Mouse (Mus musculus) ES-E14 (cell line): ENCODE data around the gene Acadvl. TPM values are rescaled to one million over a fixed set of nuclear protein-coding genes. Genes with fewer than 3 reads are reported as not detected.

Experiments used
- DNase-seq: peaks from one replicate; pipeline ENCODE4 v3.0.0-alpha.2; 2013; ENCODE audit warnings: low read depth, low spot score
- H3K27ac ChIP-seq: 2 replicates; pipeline ENCODE4 v1.5.1; 2012; ENCODE audit warnings: low read depth, mild to moderate bottlenecking, low read length, moderate library complexity, mixed read lengths; ENCODE audit not compliant: poor library complexity, insufficient read depth, severe bottlenecking
- H3K36me3 ChIP-seq: 2 replicates; pipeline ENCODE4 v1.6.1; 2012; ENCODE audit warnings: mild to moderate bottlenecking, low read length, moderate library complexity, mixed read lengths; ENCODE audit not compliant: control insufficient read depth, poor library complexity, insufficient read depth, severe bottlenecking
- H3K4me1 ChIP-seq, 2 experiments: fragments of 150-350 bp in 1 of 2; sonication (generic) in 1 of 2; 2 replicates each; pipeline ENCODE4 v1.6.1; 2012; ENCODE audit warnings: low read length in 2 of 2, mild to moderate bottlenecking in 1 of 2, mixed read lengths in 1 of 2; ENCODE audit not compliant: control insufficient read depth in 2 of 2, insufficient read depth in 2 of 2, poor library complexity in 1 of 2
- H3K4me3 ChIP-seq, 2 experiments: fragments of 150-350 bp in 1 of 2; sonication (generic) in 1 of 2; 2 replicates each; pipeline ENCODE4 v1.5.1; 2012; ENCODE audit warnings: low read length in 2 of 2, low read depth in 1 of 2, mild to moderate bottlenecking in 1 of 2, mixed read lengths in 1 of 2; ENCODE audit not compliant: insufficient read depth in 1 of 2, poor library complexity in 1 of 2, severe bottlenecking in 1 of 2
- H3K9ac ChIP-seq: 2 replicates; pipeline ENCODE4 v1.6.1; 2012; ENCODE audit warnings: low read depth, mild to moderate bottlenecking, low read length, mixed read lengths; ENCODE audit not compliant: poor library complexity, insufficient read depth, severe bottlenecking
- H3K9me3 ChIP-seq: fragments of 150-350 bp; sonication (generic); 2 replicates; pipeline ENCODE4 v1.6.1; 2012; ENCODE audit warnings: low read depth, mild to moderate bottlenecking, low read length; ENCODE audit not compliant: control insufficient read depth, insufficient read depth
- CHD2 ChIP-seq: IDR thresholded peaks from 2 replicates; pipeline ENCODE4 v1.6.1; 2014; ENCODE audit warnings: mild to moderate bottlenecking, low read depth, low read length, inconsistent platforms
- HCFC1 ChIP-seq: IDR thresholded peaks from 2 replicates; pipeline ENCODE4 v1.6.1; 2012; ENCODE audit warnings: low read length, inconsistent platforms, borderline replicate concordance; ENCODE audit not compliant: insufficient read depth
- MAFK ChIP-seq: IDR thresholded peaks from 2 replicates; pipeline ENCODE4 v1.6.1; 2014; ENCODE audit warnings: mild to moderate bottlenecking, low read depth, low read length, inconsistent platforms; ENCODE audit not compliant: insufficient read depth
- ZC3H11A ChIP-seq: IDR thresholded peaks from 2 replicates; pipeline ENCODE4 v1.6.1; 2012; ENCODE audit warnings: low read depth, mild to moderate bottlenecking, inconsistent platforms, low read length, borderline replicate concordance
- ZNF384 ChIP-seq: IDR thresholded peaks from 2 replicates; pipeline ENCODE4 v1.6.1; 2012; ENCODE audit warnings: low read depth, low read length, inconsistent platforms
- in situ Hi-C, 2 experiments: fragments of 600-800 bp; cut with MboI; formaldehyde crosslinking; loops; one replicate each; pipeline ENCODE4 v1.15.1; 2025; ENCODE audit warnings: low sequenced_read_pairs in 2 of 2, inconsistent platforms in 1 of 2; ENCODE audit not compliant: unreplicated experiment in 2 of 2
- total RNA-seq: library from RNA; depleted of rRNA; stranded (reverse); fragments of 300-350 nt; gene quantifications from 2 replicates; pipeline ENCODE4 v1.2.3, GENCODE M21; 2012

Gene Acadvl
- total RNA-seq, 1 experiment, result 48.7 TPM

GRCm38 (mm10) chr11:70040184-70040583 is 25.0 kb upstream of the Acadvl start:
- no peak overlapping the region for H3K27ac ChIP-seq
- TF ChIP-seq HCFC1 (no peak), ZC3H11A (no peak), ZNF384 (no peak), CHD2 (no peak), MAFK (no peak)
- no peak overlapping the region for H3K4me3 ChIP-seq
- 0 out of 2 replicates have a peak, but pooled peaks cover 3% of the 10 kb centered on the region for H3K36me3 ChIP-seq
- no peak for DNase-seq
- no peaks in the 10 kb centered on the region for H3K9me3 ChIP-seq
- in situ Hi-C loops, result no loop called here
- no peak overlapping the region for H3K9ac ChIP-seq
- peaks cover 0 to 9% of the 10 kb centered on the region in 2 experiments; a peak in 1 of 4 replicates for H3K4me1 ChIP-seq

GRCm38 (mm10) chr11:70039631-70040030 is 24.4 kb upstream of the Acadvl start:
- 0 out of 2 replicates have a peak, but pooled peaks cover 3% of the 10 kb centered on the region for H3K36me3 ChIP-seq

GRCm38 (mm10) chr11:70038174-70038573 is 23.0 kb upstream of the Acadvl start:
- H3K27ac ChIP-seq, result no peak overlapping the region
- in situ Hi-C loops, result no loop called here
- H3K4me1 ChIP-seq, result 0 out of 4 replicates have a peak, but pooled peaks cover 0 to 5% of the 10 kb centered on the region in 2 experiments
- DNase-seq, result no peak
- TF ChIP-seq ZC3H11A (no peak), ZNF384 (no peak), CHD2 (no peak), HCFC1 (no peak), MAFK (no peak)
- H3K36me3 ChIP-seq, result 0 out of 2 replicates have a peak, but pooled peaks cover 3% of the 10 kb centered on the region
- H3K4me3 ChIP-seq, result no peak overlapping the region
- H3K9me3 ChIP-seq, result no peaks in the 10 kb centered on the region
- no peak overlapping the region for H3K9ac ChIP-seq

More at GRCm38 (mm10) chr11:70039631-70040030, 24.4 kb upstream of the Acadvl start:
- no peak for DNase-seq
- in situ Hi-C loops, result no loop called here
- no peak overlapping the region for H3K9ac ChIP-seq
- H3K4me1 ChIP-seq, result peaks cover 0 to 9% of the 10 kb centered on the region in 2 experiments; a peak in 1 of 4 replicates
- H3K27ac ChIP-seq, result no peak overlapping the region
- H3K9me3 ChIP-seq, result no peaks in the 10 kb centered on the region
- no peak overlapping the region for H3K4me3 ChIP-seq
- TF ChIP-seq ZNF384, result no peak
- TF ChIP-seq MAFK, result no peak
- TF ChIP-seq HCFC1, result no peak
- no peak for TF ChIP-seq CHD2
- TF ChIP-seq ZC3H11A, result no peak

GRCm38 (mm10) chr11:70031321-70031670 is 16.1 kb upstream of the Acadvl start:
- Histone ChIP-seq H3K9ac (no peak overlapping the region), H3K27ac (no peak overlapping the region), H3K4me3 (no peak overlapping the region), H3K36me3 (peaks cover 8% of the 10 kb centered on the region; the same call in 1 of the 2 replicates), H3K4me1 (peaks cover 0 to 7% of the 10 kb centered on the region in 2 experiments; a peak in 2 of 4 replicates), H3K9me3 (no peaks in the 10 kb centered on the region)
- in situ Hi-C loops, result no loop called here
- DNase-seq, result no peak
- TF ChIP-seq ZC3H11A (no peak), ZNF384 (no peak), CHD2 (no peak), HCFC1 (no peak), MAFK (no peak)
